Mouse (Mus musculus): ENCODE measurements around the gene Loxl3.

The Loxl3 gene

GRCm38 (mm10) chr6:83017190-83017589 lies 16.8 kb upstream of the Loxl3 start:
- no peak for DNase-seq (ENCODE audit: low read depth, low spot score)

DNA sequence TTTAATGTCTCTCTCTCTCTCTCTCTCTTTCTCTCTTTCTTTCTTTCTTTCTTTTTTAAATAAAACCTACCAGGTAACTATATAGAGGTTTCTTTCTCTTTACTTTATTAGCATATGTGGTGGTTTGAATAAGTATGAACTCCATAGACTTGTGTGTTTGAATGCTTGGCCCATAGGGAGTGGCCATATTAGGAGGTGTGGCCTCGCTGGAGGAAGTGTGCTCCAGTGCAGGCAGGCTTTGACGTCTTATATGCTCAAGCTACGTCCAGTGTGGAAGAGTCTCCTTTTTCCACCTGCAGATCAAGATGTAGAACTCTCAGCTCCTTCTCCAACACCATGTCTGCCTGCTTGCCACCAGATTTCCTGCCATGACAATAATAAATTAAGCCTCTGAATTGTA lies 14.9 kb upstream of the Loxl3 start:
- no peak for DNase-seq (ENCODE audit: low read depth, low spot score)

GRCm38 (mm10) chr6:83020121-83020520 lies 13.9 kb upstream of the Loxl3 start:
- no peak for DNase-seq (ENCODE audit: low read depth, low spot score)

GRCm38 (mm10) chr6:83020836-83021593 lies 13.0 kb upstream of the Loxl3 start:
- no peak for DNase-seq (ENCODE audit: low read depth, low spot score)

DNA sequence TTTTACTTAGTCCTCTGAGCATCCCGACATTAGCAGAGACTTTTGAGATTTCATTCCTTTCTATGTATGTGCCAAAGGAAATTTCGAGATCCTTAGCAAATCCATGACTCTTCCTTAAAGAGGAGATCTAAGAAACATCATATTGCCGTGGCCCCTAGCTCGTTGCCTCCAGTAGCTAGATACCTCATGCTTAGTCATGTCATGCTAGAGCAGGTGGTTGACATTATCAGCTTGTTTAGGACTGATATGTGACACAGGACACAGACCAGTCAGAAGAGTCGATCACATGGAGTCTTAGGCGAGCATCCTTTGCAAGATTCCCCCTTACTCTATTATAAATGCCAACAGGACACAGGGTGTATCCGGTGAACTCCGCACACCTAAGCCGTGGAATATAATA lies 11.0 kb upstream of the Loxl3 start:
- no peak for DNase-seq (ENCODE audit: low read depth, low spot score)

DNA sequence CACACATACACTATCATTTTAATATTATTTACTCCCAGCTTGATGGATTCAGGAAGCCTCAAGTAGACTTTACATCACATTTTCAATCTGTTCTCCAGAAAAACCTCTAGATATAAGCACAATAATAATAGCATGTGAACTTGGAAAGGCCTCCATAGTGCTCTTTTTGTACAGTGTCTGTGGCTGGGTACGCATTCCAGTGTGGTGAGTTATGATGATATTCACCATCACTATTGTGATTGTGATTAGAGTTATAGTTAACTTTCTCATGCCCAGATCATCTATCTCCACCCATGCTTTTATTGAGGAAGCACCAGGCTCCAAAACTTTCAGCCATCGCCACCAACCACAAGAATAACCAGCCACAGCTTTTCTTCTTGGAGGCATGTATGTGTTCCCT lies 10.2 kb upstream of the Loxl3 start:
- no peak for DNase-seq (ENCODE audit: low read depth, low spot score)

GRCm38 (mm10) chr6:83024421-83024820 lies 9.6 kb upstream of the Loxl3 start:
- no peak for DNase-seq (ENCODE audit: low read depth, low spot score)

GRCm38 (mm10) chr6:83025221-83025620 lies 8.8 kb upstream of the Loxl3 start:
- DNase-seq (ENCODE audit: low read depth, low spot score), result no peak

DNA sequence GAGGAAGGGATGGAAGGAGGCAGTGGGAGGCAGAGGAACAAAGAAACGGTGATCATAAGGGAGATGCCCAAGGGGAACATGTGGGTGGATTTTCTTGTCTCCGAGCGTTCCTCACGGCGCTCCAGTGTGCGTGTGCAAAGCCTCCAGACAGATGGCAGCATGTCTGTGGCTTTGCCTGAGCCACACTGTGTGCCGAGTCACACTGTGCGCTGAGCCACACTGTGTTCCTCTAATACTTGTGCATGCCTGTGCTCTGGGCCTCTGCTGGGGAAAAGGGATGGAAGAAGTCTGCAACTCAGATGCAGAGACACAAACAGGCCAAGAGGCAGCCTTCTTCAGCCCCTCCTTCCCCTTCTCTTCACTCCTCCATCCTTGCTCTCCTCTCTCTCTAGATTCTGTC lies 6.7 kb upstream of the Loxl3 start:
- DNase-seq (ENCODE audit: low read depth, low spot score), result no peak

- DNase-seq (ENCODE audit: low read depth, low spot score), result no peak
Observed at GRCm38 (mm10) chr6:83027706-83028105, 6.3 kb upstream of the Loxl3 start.

GRCm38 (mm10) chr6:83029777-83030176 lies 4.2 kb upstream of the Loxl3 start:
- no peak for DNase-seq (ENCODE audit: low read depth, low spot score)

- no peak for DNase-seq (ENCODE audit: low read depth, low spot score)
Observed at GRCm38 (mm10) chr6:83031111-83031510, 2.9 kb upstream of the Loxl3 start.

- DNase-seq (ENCODE audit: low read depth, low spot score), result no peak
Observed at GRCm38 (mm10) chr6:83031921-83032590, 1.9 kb upstream of the Loxl3 start.

- no peak for DNase-seq (ENCODE audit: low read depth, low spot score)
Observed at GRCm38 (mm10) chr6:83032769-83033191, 1.2 kb upstream of the Loxl3 start.

- DNase-seq (ENCODE audit: low read depth, low spot score), result no peak
Observed at GRCm38 (mm10) chr6:83034463-83035055, 586 bp downstream of the Loxl3 start.

DNA sequence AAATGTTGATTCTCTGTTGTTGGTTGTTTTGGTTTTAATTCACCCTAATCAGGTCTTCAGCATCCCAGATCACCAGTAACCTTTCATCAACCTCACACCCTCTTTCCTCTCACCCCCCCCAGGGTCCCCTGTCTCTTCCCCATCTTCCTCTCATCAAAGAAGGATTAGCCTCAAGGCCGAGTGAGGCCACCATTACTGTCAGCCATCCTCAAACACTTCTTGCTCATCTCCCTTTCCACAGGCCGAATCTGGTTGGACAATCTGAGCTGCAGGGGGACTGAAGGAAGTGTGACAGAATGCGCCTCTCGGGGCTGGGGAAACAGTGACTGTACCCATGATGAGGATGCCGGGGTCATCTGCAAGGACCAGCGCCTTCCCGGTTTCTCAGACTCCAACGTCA lies 3.2 kb downstream of the Loxl3 start:
- no peak for DNase-seq (ENCODE audit: low read depth, low spot score)

- DNase-seq (ENCODE audit: low read depth, low spot score), result no peak
Observed at GRCm38 (mm10) chr6:83038496-83039012, 4.6 kb downstream of the Loxl3 start.

DNA sequence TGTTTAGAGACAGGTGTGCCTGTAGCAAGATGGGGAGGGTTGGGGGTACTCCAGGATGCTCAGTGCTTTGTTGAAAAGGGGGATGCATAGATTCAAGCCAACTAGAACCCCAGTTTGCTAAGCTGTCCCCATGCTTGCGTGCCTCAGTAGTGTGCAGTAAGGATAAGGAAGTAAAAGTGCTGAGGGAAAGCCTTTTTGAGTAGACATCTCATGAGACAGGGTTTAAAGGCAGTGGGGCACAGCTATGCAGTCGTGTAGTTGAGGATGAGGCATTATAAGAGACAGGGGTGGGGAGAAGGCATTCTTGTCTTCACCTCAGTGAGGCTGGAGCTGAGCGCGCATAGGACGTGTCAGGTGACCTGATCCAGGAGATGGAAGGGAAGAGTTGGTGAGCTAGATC lies 6.6 kb downstream of the Loxl3 start:
- DNase-seq (ENCODE audit: low read depth, low spot score), result no peak

DNA sequence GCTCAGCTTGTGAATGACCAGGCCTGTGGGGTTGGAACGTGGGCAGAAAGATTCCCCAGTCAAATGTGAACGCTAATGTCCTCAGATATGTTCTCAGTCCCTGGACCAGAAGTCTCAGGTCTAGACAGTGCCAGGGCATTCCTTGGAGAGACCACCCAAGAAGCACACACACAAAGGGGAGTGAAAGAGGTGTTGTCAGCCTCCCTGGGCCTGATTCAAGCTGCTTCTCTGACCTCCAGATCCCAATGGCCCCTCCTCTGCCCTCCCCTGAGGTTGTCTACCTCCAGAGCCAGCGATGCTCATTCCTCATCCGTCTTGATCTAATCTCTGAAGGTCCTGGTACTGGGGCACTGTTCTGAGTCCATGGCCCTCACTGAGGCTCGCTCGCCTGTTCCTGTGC lies 9.6 kb downstream of the Loxl3 start:
- DNase-seq (ENCODE audit: low read depth, low spot score), result no peak

- no peak for DNase-seq (ENCODE audit: low read depth, low spot score)
Observed at GRCm38 (mm10) chr6:83043993-83044392, 10.0 kb downstream of the Loxl3 start.

- no peak for DNase-seq (ENCODE audit: low read depth, low spot score)
Observed at GRCm38 (mm10) chr6:83044742-83045141, 10.8 kb downstream of the Loxl3 start.

DNA sequence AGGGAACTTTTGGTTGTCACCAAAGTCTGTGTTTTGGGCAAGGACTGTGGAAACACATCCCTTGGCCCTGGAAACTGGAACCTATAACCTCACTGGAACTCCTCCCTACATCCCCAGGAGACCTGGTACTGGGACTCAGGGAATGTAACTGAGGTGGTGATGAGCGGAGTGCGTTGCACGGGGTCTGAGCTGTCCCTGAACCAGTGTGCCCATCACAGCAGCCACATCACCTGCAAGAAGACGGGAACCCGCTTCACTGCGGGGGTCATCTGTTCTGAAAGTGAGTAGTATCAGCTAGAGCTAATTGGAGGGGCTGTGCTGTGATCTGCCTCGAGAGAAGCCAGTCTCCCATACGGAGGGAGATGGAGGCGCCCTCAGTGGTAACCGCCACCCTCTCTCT lies 15.4 kb downstream of the Loxl3 start:
- DNase-seq (ENCODE audit: low read depth, low spot score), result no peak

Data from brain, embryonic 18.5 days (tissue).